Mouse (Mus musculus) bone marrow, adult 2 months (tissue): ENCODE measurements around the gene Spaca9. TPM values are rescaled to one million over a fixed set of nuclear protein-coding genes. Genes with fewer than 3 reads are reported as not detected.

Experiments used
- H3K27ac ChIP-seq: fragments of 200-500 bp; 2 replicates; pipeline ENCODE4 v1.5.1; 2012; ENCODE audit warnings: low read depth, mild to moderate bottlenecking, control low read depth, inconsistent platforms, low read length; ENCODE audit not compliant: control insufficient read depth, poor library complexity, insufficient read depth
- H3K4me1 ChIP-seq: fragments of 200-500 bp; 2 replicates; pipeline ENCODE4 v1.6.1; 2011; ENCODE audit warnings: low read length; ENCODE audit not compliant: control insufficient read depth, insufficient read depth
- H3K4me3 ChIP-seq: fragments of 200-500 bp; replicated peaks from 2 replicates; pipeline ENCODE3; 2011; ENCODE audit warnings: mild to moderate bottlenecking, low read depth, low read length, control low read depth; ENCODE audit not compliant: control insufficient read depth
- CTCF ChIP-seq: fragments of 200-500 bp; IDR thresholded peaks from 2 replicates; pipeline ENCODE4 v1.5.1; 2011; ENCODE audit warnings: low read length, control low read depth; ENCODE audit not compliant: control insufficient read depth, insufficient read depth
- POLR2A ChIP-seq: fragments of 200-500 bp; IDR thresholded peaks from 2 replicates; pipeline ENCODE4 v1.6.1; 2011; ENCODE audit warnings: low read depth, mild to moderate bottlenecking, control low read depth, low read length, borderline replicate concordance; ENCODE audit not compliant: control insufficient read depth
- WGBS: fragments of 180-500 bp; shearing (Covaris S2); methylation state at CpG from one replicate; pipeline ENCODE4 v1.1.7; 2018; 5-methylcytosine and 5-hydroxymethylcytosine counted together
- polyA plus RNA-seq: library from polyadenylated mRNA; stranded (reverse); fragments of >200 nt; gene quantifications from 2 replicates; pipeline ENCODE4 v1.2.4, GENCODE M21; 2011; ENCODE audit warnings: low replicate concordance; ENCODE audit not compliant: missing spikeins, insufficient read depth, insufficient read length

Gene Spaca9
- polyA plus RNA-seq, 1 experiment: not detected

DNA sequence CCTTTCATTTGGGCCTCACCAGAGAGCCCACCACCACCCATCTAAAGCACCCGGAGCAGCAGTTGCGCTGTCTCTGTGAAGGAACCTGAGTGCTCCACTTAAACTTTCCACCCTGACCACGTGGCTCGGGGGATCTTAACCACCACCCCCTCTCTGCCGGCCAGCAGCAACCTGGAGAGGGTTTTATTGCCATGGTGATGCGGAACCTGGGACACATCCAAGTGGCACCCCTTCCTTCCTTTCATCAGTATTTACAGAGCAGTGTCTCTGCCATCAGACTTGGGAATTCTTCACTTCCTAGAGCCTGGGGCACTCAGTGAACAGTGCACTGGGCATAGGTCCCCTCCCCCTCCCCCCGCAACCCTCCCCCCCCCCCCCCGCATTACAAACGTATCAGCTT lies 24.4 kb upstream of the Spaca9 start:
- H3K27ac ChIP-seq: no peak overlapping the region
- TF ChIP-seq POLR2A: no peak
- TF ChIP-seq CTCF: no peak
- H3K4me1 ChIP-seq: no peaks in the 10 kb centered on the region; the same call in 1 of the 2 replicates
- WGBS: 17% methylated on average over 9 of the region's 9 CpGs
- H3K4me3 ChIP-seq: no peak overlapping the region

DNA sequence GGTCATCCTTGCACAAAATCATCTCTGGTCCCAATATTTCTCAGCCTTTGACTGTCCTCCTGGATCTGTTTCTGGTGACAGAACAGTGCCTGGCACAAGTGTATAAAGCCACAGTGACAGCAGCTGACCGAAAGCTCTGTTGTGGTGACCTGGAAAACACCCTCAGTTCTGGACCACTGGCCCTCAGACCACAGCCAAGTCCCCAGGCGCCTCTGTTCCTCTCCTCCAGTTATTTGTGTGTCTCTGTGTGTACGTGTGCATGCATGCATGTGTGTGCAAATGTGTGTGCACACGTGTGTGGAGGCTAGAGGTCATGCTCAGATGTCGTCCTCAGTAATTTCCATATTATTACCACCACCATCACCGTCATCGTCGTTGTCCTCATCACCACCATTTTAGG lies 22.9 kb upstream of the Spaca9 start:
- no peak overlapping the region for H3K4me3 ChIP-seq
- no peaks in the 10 kb centered on the region; the same call in 1 of the 2 replicates for H3K4me1 ChIP-seq
- no peak overlapping the region for H3K27ac ChIP-seq
- 83% methylated on average over 8 of the region's 8 CpGs for WGBS
- TF ChIP-seq POLR2A (no peak), CTCF (no peak)

DNA sequence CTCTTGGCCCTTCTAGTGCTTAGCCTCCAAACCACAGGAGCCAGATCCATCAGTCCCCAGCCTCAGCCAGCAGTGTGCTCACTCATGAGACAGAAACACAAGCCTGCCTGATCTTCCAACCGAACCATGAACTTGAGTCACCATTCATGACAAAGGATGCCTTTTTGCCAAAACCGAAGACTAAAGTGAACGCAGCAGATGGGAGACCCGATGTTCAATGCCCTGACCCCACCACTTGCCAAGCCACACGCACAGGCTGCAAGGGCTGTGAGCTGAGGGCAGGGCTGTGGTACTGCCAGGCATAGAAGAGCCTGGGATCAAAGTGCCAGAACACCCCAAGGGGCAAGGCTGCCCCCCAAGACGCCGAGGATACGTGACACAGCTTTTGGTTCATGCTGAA lies 13.5 kb upstream of the Spaca9 start:
- TF ChIP-seq POLR2A (no peak), CTCF (no peak)
- Histone ChIP-seq H3K4me1 (no peaks in the 10 kb centered on the region), H3K4me3 (no peak overlapping the region), H3K27ac (no peak overlapping the region)
- WGBS: 81% methylated on average over 8 of the region's 8 CpGs

DNA sequence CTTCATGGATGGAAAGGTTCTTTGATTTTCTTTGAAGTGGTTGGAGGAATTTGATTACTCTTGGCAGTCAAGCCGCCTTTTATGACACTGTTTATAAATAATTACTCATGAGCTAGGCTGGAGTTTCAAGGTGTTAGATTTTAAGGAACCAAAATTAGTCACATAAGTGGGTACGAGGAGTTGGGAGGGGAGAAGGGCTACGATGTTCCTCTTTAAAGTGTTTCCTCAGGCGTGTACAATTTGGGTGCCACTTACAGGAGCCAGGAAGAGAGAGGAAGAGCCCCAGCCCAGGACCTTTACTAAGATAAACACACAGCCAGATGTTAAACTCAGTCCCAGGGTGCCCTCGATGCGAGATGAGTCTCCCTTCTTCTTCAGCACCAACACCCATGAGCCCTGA lies 7.3 kb upstream of the Spaca9 start:
- H3K4me1 ChIP-seq: peaks cover 4% of the 10 kb centered on the region; the same call in 1 of the 2 replicates
- WGBS: 7% methylated on average over 6 of the region's 6 CpGs
- TF ChIP-seq POLR2A (no peak), CTCF (no peak)
- 0 out of 2 replicates have a peak overlapping the region, but pooled peaks have one; percentile 32 for H3K27ac ChIP-seq
- no peak overlapping the region for H3K4me3 ChIP-seq

GRCm38 (mm10) chr2:28706106-28706636 lies 6.6 kb upstream of the Spaca9 start:
- WGBS: 70% methylated on average over 8 of the region's 8 CpGs
- H3K27ac ChIP-seq: no peak overlapping the region
- H3K4me1 ChIP-seq: peaks cover 4% of the 10 kb centered on the region; the same call in 1 of the 2 replicates
- no peak for TF ChIP-seq CTCF
- no peak for TF ChIP-seq POLR2A
- no peak overlapping the region for H3K4me3 ChIP-seq

- H3K4me1 ChIP-seq: peaks cover 6% of the 10 kb centered on the region
- WGBS: 50% methylated on average over 8 of the region's 8 CpGs
- no peak overlapping the region for H3K4me3 ChIP-seq
- no peak for TF ChIP-seq POLR2A
- TF ChIP-seq CTCF: no peak
- no peak overlapping the region for H3K27ac ChIP-seq
Measured at GRCm38 (mm10) chr2:28701646-28702262, 2.2 kb upstream of the Spaca9 start.

DNA sequence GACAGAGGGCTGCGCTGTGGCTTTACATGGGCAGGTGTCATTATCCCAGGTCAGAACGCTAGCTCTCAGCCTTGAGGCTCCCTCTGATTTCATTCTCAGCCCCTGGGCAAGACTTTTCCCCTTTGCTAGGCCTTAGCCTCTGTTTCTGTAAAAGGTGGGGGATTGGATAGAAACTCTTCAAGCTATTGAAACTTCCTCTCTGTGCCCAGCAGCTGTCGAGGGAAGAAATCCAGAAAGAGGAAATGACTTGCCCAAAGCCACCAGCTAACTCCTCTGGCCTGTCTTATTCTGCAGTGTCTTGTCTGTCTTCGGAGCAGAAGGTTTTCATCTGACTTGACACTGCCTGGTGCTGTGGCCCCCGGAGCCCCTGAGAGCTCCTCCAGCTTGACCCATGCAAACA lies 961 bp downstream of the Spaca9 start:
- peaks cover 6% of the 10 kb centered on the region for H3K4me1 ChIP-seq
- H3K27ac ChIP-seq: peak overlapping the region; percentile 59
- 12% methylated on average over 5 of the region's 5 CpGs for WGBS
- H3K4me3 ChIP-seq: peak overlapping the region; percentile 16
- TF ChIP-seq POLR2A (no peak), CTCF (no peak)

- no peak for TF ChIP-seq POLR2A
- TF ChIP-seq CTCF: no peak
- H3K4me3 ChIP-seq: no peak overlapping the region
- H3K4me1 ChIP-seq: no peaks in the 10 kb centered on the region
- H3K27ac ChIP-seq: no peak overlapping the region
- 82% methylated on average over 9 of the region's 9 CpGs for WGBS
Measured at GRCm38 (mm10) chr2:28692692-28693091, 6.8 kb downstream of the Spaca9 start.
